Mouse (Mus musculus) bone marrow, adult 2 months (tissue): ENCODE measurements at regions not wholly inside any gene's neighbourhood (a gene's known extent, or its start where the extent isn't known, plus 50 kb on each side); places are given as distances from the start of the nearest gene placed in this dataset.

Experiments
- CTCF ChIP-seq: fragments of 200-500 bp; IDR thresholded peaks from 2 replicates; pipeline ENCODE4 v1.5.1; 2011; ENCODE audit warnings: low read length, control low read depth; ENCODE audit not compliant: control insufficient read depth, insufficient read depth
- POLR2A ChIP-seq: fragments of 200-500 bp; IDR thresholded peaks from 2 replicates; pipeline ENCODE4 v1.6.1; 2011; ENCODE audit warnings: low read depth, mild to moderate bottlenecking, control low read depth, low read length, borderline replicate concordance; ENCODE audit not compliant: control insufficient read depth

GRCm38 (mm10) chr2:117871507-117872282, 240.0 kb upstream of the Thbs1 start:
- TF ChIP-seq CTCF: no peak
- TF ChIP-seq POLR2A: no peak
